Mouse (Mus musculus) olfactory bulb, adult 2 months (tissue): ENCODE measurements around the gene Pxdn.

Source experiments
- CTCF ChIP-seq: fragments of 200-500 bp; IDR thresholded peaks from 2 replicates; pipeline ENCODE4 v1.5.1; 2012; ENCODE audit warnings: low read depth, mild to moderate bottlenecking, low read length, moderate library complexity; ENCODE audit not compliant: insufficient read depth
- POLR2A ChIP-seq: fragments of 200-500 bp; IDR thresholded peaks from 2 replicates; pipeline ENCODE4 v1.6.1; 2012; ENCODE audit warnings: mild to moderate bottlenecking, low read depth, low read length, moderate library complexity; ENCODE audit not compliant: insufficient read depth

DNA sequence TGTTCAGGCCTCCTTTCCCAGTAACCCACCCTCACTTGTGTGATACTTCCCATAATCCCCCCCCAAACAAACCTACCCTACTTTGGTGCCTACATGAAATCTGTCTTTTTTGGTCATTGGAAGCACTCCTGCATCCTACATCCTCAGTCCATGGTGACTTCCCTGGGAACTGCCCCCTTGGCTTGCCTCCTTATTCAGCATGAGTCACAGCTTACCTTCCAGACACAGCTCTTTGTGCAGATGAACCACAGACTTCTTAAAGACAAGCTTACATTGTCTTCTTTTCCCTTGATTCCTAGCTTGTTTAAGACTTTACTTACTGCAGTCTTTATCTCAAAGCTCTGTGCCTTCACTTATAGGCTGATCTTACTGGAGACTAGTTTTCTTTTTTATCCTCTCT, 83.0 kb downstream of the Pxdn start:
- TF ChIP-seq POLR2A (no peak), CTCF (no peak)
